Mouse (Mus musculus): ENCODE measurements around the gene Rbms2.

DNA sequence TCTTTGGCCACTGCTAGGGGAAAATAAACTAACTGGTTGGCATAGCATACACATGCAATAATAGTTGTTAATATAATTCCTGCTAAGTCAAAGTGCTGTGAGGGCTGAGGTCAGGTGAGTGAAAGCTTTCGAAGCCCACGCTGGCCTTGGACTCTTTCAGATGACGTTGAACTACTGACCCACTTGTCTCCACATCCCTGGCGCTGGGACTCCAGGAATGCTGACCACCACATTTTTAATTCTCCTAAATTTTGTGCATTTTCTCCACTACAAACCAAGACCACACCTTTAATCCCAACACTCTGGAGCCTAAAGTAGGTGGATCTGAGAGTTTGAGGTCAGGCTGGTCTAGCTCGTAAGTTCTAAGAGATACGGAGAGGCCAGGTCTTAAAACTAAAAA lies 13.0 kb upstream of the Rbms2 start:
- TF ChIP-seq POLR2A (IDR thresholded peaks at IDR 0.05; ENCODE audit: insufficient read length, low read depth) (no peak), E2F4 (IDR thresholded peaks at IDR 0.05; ENCODE audit: insufficient read depth) (no peak), TCF3 (IDR thresholded peaks at IDR 0.05; ENCODE audit: insufficient read length, low read depth) (no peak), MAX (IDR thresholded peaks at IDR 0.05; ENCODE audit: low read depth) (no peak)
